Mouse (Mus musculus) midbrain, embryonic 14.5 days (tissue): ENCODE measurements around the gene Igfbpl1. TPM values are rescaled to one million over a fixed set of nuclear protein-coding genes. Genes with fewer than 3 reads are reported as not detected.
A peak's percentile ranks its signal among the peaks of the same experiment; 100 is the strongest.

Source experiments
- ATAC-seq: fragments of 200-750 bp; cut with Nextera tagmentation; 2 replicates; pipeline ENCODE4 v1.8.0; 2017; ENCODE audit warnings: moderate number of reproducible peaks, moderate library complexity; ENCODE audit not compliant: low FRiP score, low TSS enrichment
- DNase-seq: peaks from one replicate; pipeline ENCODE4 v3.0.0-alpha.2; 2015
- H3K27ac ChIP-seq: fragments of 300-500 bp; sonication (generic); replicated peaks from 2 replicates; pipeline ENCODE4 v1.5.1; 2014; ENCODE audit warnings: mild to moderate bottlenecking, low read depth, low read length, moderate library complexity
- H3K27me3 ChIP-seq: fragments of 300-500 bp; sonication (generic); 2 replicates; pipeline ENCODE4 v1.6.1; 2014; ENCODE audit warnings: low read length, control low read depth, mixed read lengths; ENCODE audit not compliant: control insufficient read depth, insufficient read depth
- H3K36me3 ChIP-seq: fragments of 300-500 bp; sonication (generic); 2 replicates; pipeline ENCODE4 v1.6.1; 2014; ENCODE audit warnings: low read length, control low read depth; ENCODE audit not compliant: control insufficient read depth, insufficient read depth
- H3K4me1 ChIP-seq: fragments of 300-500 bp; sonication (generic); 2 replicates; pipeline ENCODE4 v1.6.1; 2014; ENCODE audit warnings: mild to moderate bottlenecking, antibody characterized with exemption, low read length, control low read depth; ENCODE audit not compliant: control insufficient read depth, insufficient read depth
- H3K4me2 ChIP-seq: fragments of 300-500 bp; sonication (generic); 2 replicates; pipeline ENCODE4 v1.6.1; 2014; ENCODE audit warnings: mild to moderate bottlenecking, low read length, moderate library complexity
- H3K4me3 ChIP-seq: fragments of 300-500 bp; sonication (generic); replicated peaks from 2 replicates; pipeline ENCODE4 v1.5.1; 2014; ENCODE audit warnings: low read depth, low read length
- H3K9ac ChIP-seq: fragments of 300-500 bp; sonication (generic); replicated peaks from 2 replicates; pipeline ENCODE4 v1.6.1; 2014; ENCODE audit warnings: mild to moderate bottlenecking, low read length, moderate library complexity
- H3K9me3 ChIP-seq: fragments of 300-500 bp; sonication (generic); 2 replicates; pipeline ENCODE4 v1.6.1; 2016; ENCODE audit warnings: low read length, control low read depth, mixed read lengths; ENCODE audit not compliant: control insufficient read depth
- WGBS: fragments of 180-500 bp; shearing (Covaris S2); extraction: QIAGEN DNeasy Blood & Tissue Kit; methylation state at CpG from one replicate; pipeline ENCODE4 v1.1.7; 2014; 5-methylcytosine and 5-hydroxymethylcytosine counted together
- polyA plus RNA-seq: library from polyadenylated mRNA; unstranded; fragments of >200 nt; fragmentation: Nextera tagmentation; extraction: Ambion mirVana; gene quantifications from 2 replicates; pipeline ENCODE4 v1.2.1, GENCODE M21; 2014

Gene Igfbpl1
- polyA plus RNA-seq, 1 experiment from 2014 or later: 112 TPM

GRCm38 (mm10) chr4:45815542-45815941, 11.2 kb downstream of the Igfbpl1 start:
- WGBS: 14% methylated on average over 7 of the region's 7 CpGs
- peaks cover 34% of the 10 kb centered on the region for H3K4me1 ChIP-seq
- H3K36me3 ChIP-seq: peaks cover 34% of the 10 kb centered on the region
- ATAC-seq (no peak), DNase-seq (peak; percentile 80)
- no peak overlapping the region for H3K4me3 ChIP-seq
- no peaks in the 10 kb centered on the region for H3K9me3 ChIP-seq
- H3K9ac ChIP-seq: no peak overlapping the region
- H3K4me2 ChIP-seq: no peak overlapping the region
- no peak overlapping the region for H3K27ac ChIP-seq
- no peaks in the 10 kb centered on the region for H3K27me3 ChIP-seq

- no peaks in the 10 kb centered on the region for H3K9me3 ChIP-seq
- H3K9ac ChIP-seq: no peak overlapping the region
- H3K27ac ChIP-seq: no peak overlapping the region
- 15% methylated on average over 8 of the region's 8 CpGs for WGBS
- no peak for ATAC-seq
- no peak overlapping the region for H3K4me3 ChIP-seq
- peaks cover 53% of the 10 kb centered on the region for H3K36me3 ChIP-seq
- H3K4me1 ChIP-seq: peaks cover 9% of the 10 kb centered on the region; the same call in 1 of the 2 replicates
- H3K27me3 ChIP-seq: no peaks in the 10 kb centered on the region
- no peak overlapping the region for H3K4me2 ChIP-seq
- no peak for DNase-seq
Measured at GRCm38 (mm10) chr4:45811250-45811649, 15.5 kb downstream of the Igfbpl1 start.

- H3K4me1 ChIP-seq: no peaks in the 10 kb centered on the region
- ATAC-seq (no peak), DNase-seq (no peak)
- H3K27me3 ChIP-seq: no peaks in the 10 kb centered on the region
- 36% methylated on average over 7 of the region's 7 CpGs for WGBS
- H3K36me3 ChIP-seq: peaks cover 32% of the 10 kb centered on the region
- no peak overlapping the region for H3K4me2 ChIP-seq
- H3K4me3 ChIP-seq: no peak overlapping the region
- no peaks in the 10 kb centered on the region for H3K9me3 ChIP-seq
- 0 out of 2 replicates have a peak overlapping the region, but pooled peaks have one; percentile 15 for H3K27ac ChIP-seq
- H3K9ac ChIP-seq: no peak overlapping the region
Measured at GRCm38 (mm10) chr4:45808034-45808433, 18.7 kb downstream of the Igfbpl1 start.

GRCm38 (mm10) chr4:45802900-45803299, 23.8 kb downstream of the Igfbpl1 start:
- ATAC-seq (no peak), DNase-seq (no peak)
- Histone ChIP-seq H3K27ac (no peak overlapping the region), H3K36me3 (peaks cover 14% of the 10 kb centered on the region), H3K4me2 (no peak overlapping the region), H3K4me3 (no peak overlapping the region), H3K27me3 (no peaks in the 10 kb centered on the region), H3K9ac (no peak overlapping the region), H3K9me3 (no peaks in the 10 kb centered on the region), H3K4me1 (0 out of 2 replicates have a peak, but pooled peaks cover 4% of the 10 kb centered on the region)
- 90% methylated on average over 14 of the region's 14 CpGs for WGBS

GRCm38 (mm10) chr4:45799956-45800537, 26.7 kb downstream of the Igfbpl1 start:
- Histone ChIP-seq H3K36me3 (peaks cover 10% of the 10 kb centered on the region), H3K9ac (no peak overlapping the region), H3K4me1 (peaks cover 11% of the 10 kb centered on the region; the same call in 1 of the 2 replicates), H3K27me3 (no peaks in the 10 kb centered on the region), H3K4me3 (no peak overlapping the region), H3K27ac (0 out of 2 replicates have a peak overlapping the region, but pooled peaks have one; percentile 8), H3K4me2 (no peak overlapping the region), H3K9me3 (no peaks in the 10 kb centered on the region)
- DNase-seq: no peak
- no peak for ATAC-seq
- WGBS: 47% methylated on average over 3 of the region's 3 CpGs

GRCm38 (mm10) chr4:45798964-45799363, 27.8 kb downstream of the Igfbpl1 start, which contains the start of gene Aldh1b1:
Gene Aldh1b1, plus strand, starts transcription at chr4:45799022.
- Histone ChIP-seq H3K9ac (peak within 1 kb of the TSS; percentile 55), H3K4me3 (peak within 1 kb of the TSS; percentile 37), H3K36me3 (peaks cover 10% of the 10 kb centered on the region), H3K4me1 (peaks cover 11% of the 10 kb centered on the region; the same call in 1 of the 2 replicates), H3K4me2 (peak within 1 kb of the TSS; percentile 51), H3K9me3 (no peaks in the 10 kb centered on the region), H3K27me3 (no peaks in the 10 kb centered on the region), H3K27ac (0 out of 2 replicates have a peak within 1 kb of the TSS, but pooled peaks have one; percentile 8)
- ATAC-seq (peak; percentile 68; the same call in 1 of the 2 replicates), DNase-seq (peak; percentile 87)
- WGBS: under 1% methylated on average over 26 of the region's 26 CpGs

GRCm38 (mm10) chr4:45796760-45797159, 30.0 kb downstream of the Igfbpl1 start:
- Histone ChIP-seq H3K4me2 (no peak overlapping the region), H3K9me3 (no peaks in the 10 kb centered on the region), H3K4me3 (no peak overlapping the region), H3K9ac (no peak overlapping the region), H3K27ac (no peak overlapping the region), H3K4me1 (peaks cover 11% of the 10 kb centered on the region; the same call in 1 of the 2 replicates), H3K27me3 (no peaks in the 10 kb centered on the region), H3K36me3 (no peaks in the 10 kb centered on the region)
- ATAC-seq (no peak), DNase-seq (no peak)
- WGBS: 73% methylated on average over 5 of the region's 5 CpGs

- H3K9me3 ChIP-seq: no peaks in the 10 kb centered on the region
- H3K4me1 ChIP-seq: peaks cover 11% of the 10 kb centered on the region; the same call in 1 of the 2 replicates
- DNase-seq (peak; percentile 67), ATAC-seq (peak; percentile 43)
- H3K9ac ChIP-seq: peak overlapping the region; percentile 42; the same call in 1 of the 2 replicates
- 2% methylated on average over 12 of the region's 12 CpGs for WGBS
- 0 out of 2 replicates have a peak overlapping the region, but pooled peaks have one; percentile 39 for H3K27ac ChIP-seq
- H3K4me2 ChIP-seq: peak overlapping the region; percentile 50
- no peaks in the 10 kb centered on the region for H3K36me3 ChIP-seq
- H3K27me3 ChIP-seq: no peaks in the 10 kb centered on the region
- peak overlapping the region; percentile 9; the same call in 1 of the 2 replicates for H3K4me3 ChIP-seq
Measured at GRCm38 (mm10) chr4:45795191-45795811, 31.4 kb downstream of the Igfbpl1 start.
